Mouse (Mus musculus) kidney, embryonic 15.5 days (tissue): ENCODE results near the gene Mcu. TPM values are rescaled to one million over a fixed set of nuclear protein-coding genes. Genes with fewer than 3 reads are reported as not detected.

Experiments used
- ATAC-seq: fragments of 200-750 bp; cut with Nextera tagmentation; replicated peaks from 2 replicates; pipeline ENCODE4 v1.8.0; 2017; ENCODE audit warnings: moderate TSS enrichment; ENCODE audit not compliant: low FRiP score
- H3K27ac ChIP-seq: fragments of 300-500 bp; sonication (generic); 2 replicates; pipeline ENCODE4 v1.5.1; 2015; ENCODE audit warnings: mild to moderate bottlenecking, inconsistent platforms
- H3K27me3 ChIP-seq: fragments of 300-500 bp; sonication (generic); 2 replicates; pipeline ENCODE4 v1.6.1; 2015; ENCODE audit warnings: inconsistent platforms
- H3K36me3 ChIP-seq: fragments of 300-500 bp; sonication (generic); 2 replicates; pipeline ENCODE4 v1.6.1; 2015; ENCODE audit warnings: inconsistent platforms
- H3K4me1 ChIP-seq: fragments of 300-500 bp; sonication (generic); 2 replicates; pipeline ENCODE4 v1.6.1; 2015; ENCODE audit warnings: inconsistent platforms
- H3K4me2 ChIP-seq: fragments of 300-500 bp; sonication (generic); 2 replicates; pipeline ENCODE4 v1.6.1; 2015; ENCODE audit warnings: moderate library complexity, mild to moderate bottlenecking, inconsistent platforms
- H3K4me3 ChIP-seq: fragments of 300-500 bp; sonication (generic); replicated peaks from 2 replicates; pipeline ENCODE4 v1.5.1; 2015; ENCODE audit warnings: mild to moderate bottlenecking, inconsistent platforms
- H3K9ac ChIP-seq: fragments of 300-500 bp; sonication (generic); 2 replicates; pipeline ENCODE4 v1.6.1; 2015; ENCODE audit warnings: mild to moderate bottlenecking, inconsistent platforms
- H3K9me3 ChIP-seq: fragments of 300-500 bp; sonication (generic); replicated peaks from 2 replicates; pipeline ENCODE4 v1.6.1; 2016; ENCODE audit warnings: inconsistent platforms
- WGBS: fragments of 180-500 bp; shearing (Covaris S2); methylation state at CpG from one replicate; pipeline ENCODE4 v1.1.7; 2015; ENCODE audit warnings: mixed read lengths; 5-methylcytosine and 5-hydroxymethylcytosine counted together
- polyA plus RNA-seq: library from polyadenylated mRNA; unstranded; fragments of >200 nt; fragmentation: Nextera tagmentation; extraction: Ambion mirVana; gene quantifications from 2 replicates; pipeline ENCODE4 v1.2.1, GENCODE M21; 2015

The Mcu gene
- polyA plus RNA-seq, 1 experiment from 2014 or later = 34.8 TPM

DNA sequence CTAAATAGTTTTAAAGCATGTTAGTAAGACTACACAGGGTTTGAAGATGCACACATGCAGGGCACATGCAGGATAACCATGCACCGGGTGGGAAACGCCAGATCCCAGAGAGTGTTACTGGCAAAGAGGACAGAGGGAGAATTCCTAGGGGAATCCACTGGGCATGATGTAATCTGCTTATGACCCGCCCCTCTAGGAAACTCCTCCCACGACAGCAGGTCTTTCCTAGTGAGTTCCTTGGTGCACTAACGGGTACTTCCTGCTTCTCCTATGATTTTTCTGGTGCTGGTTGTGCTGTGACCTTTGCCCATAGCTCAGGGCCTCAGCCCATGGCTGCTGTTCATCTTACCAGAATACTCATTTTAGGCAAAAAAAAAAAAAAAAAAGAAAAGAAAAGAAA, 12.6 kb downstream of the Mcu start:
- H3K9me3 ChIP-seq = no peaks in the 10 kb centered on the region
- H3K9ac ChIP-seq = no peak overlapping the region
- H3K36me3 ChIP-seq = no peaks in the 10 kb centered on the region
- no peak overlapping the region for H3K4me3 ChIP-seq
- H3K4me2 ChIP-seq = no peak overlapping the region
- no peak overlapping the region for H3K27ac ChIP-seq
- ATAC-seq = no peak
- peaks cover 16% of the 10 kb centered on the region for H3K4me1 ChIP-seq
- WGBS = 63% methylated on average over 5 of the region's 5 CpGs
- no peaks in the 10 kb centered on the region for H3K27me3 ChIP-seq

GRCm38 (mm10) chr10:59602891-59603290, 13.6 kb downstream of the Mcu start:
- H3K27me3 ChIP-seq = no peaks in the 10 kb centered on the region
- no peaks in the 10 kb centered on the region for H3K9me3 ChIP-seq
- H3K4me2 ChIP-seq = no peak overlapping the region
- no peak for ATAC-seq
- H3K4me3 ChIP-seq = no peak overlapping the region
- H3K36me3 ChIP-seq = no peaks in the 10 kb centered on the region
- no peak overlapping the region for H3K27ac ChIP-seq
- no peak overlapping the region for H3K9ac ChIP-seq
- WGBS = 80% methylated on average over 14 of the region's 14 CpGs
- H3K4me1 ChIP-seq = peaks cover 16% of the 10 kb centered on the region

GRCm38 (mm10) chr10:59602043-59602442, 14.4 kb downstream of the Mcu start:
- peaks cover 20% of the 10 kb centered on the region for H3K4me1 ChIP-seq
- no peak overlapping the region for H3K27ac ChIP-seq
- 37% methylated on average over 8 of the region's 8 CpGs for WGBS
- H3K27me3 ChIP-seq = no peaks in the 10 kb centered on the region
- no peaks in the 10 kb centered on the region for H3K9me3 ChIP-seq
- no peak overlapping the region for H3K4me2 ChIP-seq
- no peak overlapping the region for H3K4me3 ChIP-seq
- ATAC-seq = no peak
- 0 out of 2 replicates have a peak, but pooled peaks cover 4% of the 10 kb centered on the region for H3K36me3 ChIP-seq
- H3K9ac ChIP-seq = no peak overlapping the region

GRCm38 (mm10) chr10:59600516-59600915, 16.0 kb downstream of the Mcu start:
- Histone ChIP-seq H3K9ac (no peak overlapping the region), H3K27me3 (no peaks in the 10 kb centered on the region), H3K4me1 (peaks cover 20% of the 10 kb centered on the region), H3K4me3 (no peak overlapping the region), H3K4me2 (no peak overlapping the region), H3K36me3 (0 out of 2 replicates have a peak, but pooled peaks cover 6% of the 10 kb centered on the region), H3K9me3 (no peaks in the 10 kb centered on the region), H3K27ac (no peak overlapping the region)
- no peak for ATAC-seq
- 79% methylated on average over 8 of the region's 8 CpGs for WGBS

- H3K4me1 ChIP-seq = peaks cover 9% of the 10 kb centered on the region; the same call in 1 of the 2 replicates
- no peak overlapping the region for H3K9ac ChIP-seq
- H3K27me3 ChIP-seq = no peaks in the 10 kb centered on the region
- no peak overlapping the region for H3K4me2 ChIP-seq
- 74% methylated on average over 13 of the region's 13 CpGs for WGBS
- no peak for ATAC-seq
- no peak overlapping the region for H3K27ac ChIP-seq
- no peak overlapping the region for H3K4me3 ChIP-seq
- H3K36me3 ChIP-seq = 0 out of 2 replicates have a peak, but pooled peaks cover 6% of the 10 kb centered on the region
- H3K9me3 ChIP-seq = no peaks in the 10 kb centered on the region
Observed at GRCm38 (mm10) chr10:59593826-59594570, 22.5 kb downstream of the Mcu start.

DNA sequence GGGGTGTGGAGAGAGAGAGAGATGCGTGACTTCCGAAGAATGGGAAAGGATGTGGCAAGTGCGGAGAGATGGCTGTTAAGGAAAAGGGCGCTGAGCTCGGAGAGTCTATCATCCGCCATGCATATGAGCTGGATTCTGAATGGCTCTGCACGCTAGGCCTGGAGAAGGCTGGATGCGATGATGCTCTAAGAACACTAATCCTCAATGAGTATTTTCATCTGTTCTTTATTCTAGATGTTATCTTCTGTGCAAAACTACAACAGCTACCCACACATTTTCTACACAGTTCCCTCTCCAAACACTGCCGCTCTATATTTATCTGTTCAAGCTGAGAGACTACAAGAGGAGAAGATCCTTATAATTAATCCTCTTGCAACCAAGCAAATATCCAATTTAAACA, 25.9 kb downstream of the Mcu start:
- no peaks in the 10 kb centered on the region for H3K36me3 ChIP-seq
- no peak for ATAC-seq
- 94% methylated on average over 9 of the region's 9 CpGs for WGBS

GRCm38 (mm10) chr10:59589856-59590255, 26.6 kb downstream of the Mcu start:
- WGBS = 90% methylated on average over 13 of the region's 13 CpGs
- Histone ChIP-seq H3K36me3 (no peaks in the 10 kb centered on the region), H3K27me3 (no peaks in the 10 kb centered on the region), H3K4me2 (no peak overlapping the region), H3K9ac (no peak overlapping the region), H3K4me1 (peaks cover 11% of the 10 kb centered on the region), H3K9me3 (no peaks in the 10 kb centered on the region), H3K27ac (no peak overlapping the region), H3K4me3 (no peak overlapping the region)
- ATAC-seq = no peak

More for the DNA sequence above, 25.9 kb downstream of the Mcu start:
- Histone ChIP-seq H3K4me3 (no peak overlapping the region), H3K27ac (no peak overlapping the region), H3K9me3 (no peaks in the 10 kb centered on the region), H3K4me2 (no peak overlapping the region), H3K27me3 (no peaks in the 10 kb centered on the region), H3K4me1 (peaks cover 11% of the 10 kb centered on the region), H3K9ac (no peak overlapping the region)

- no peaks in the 10 kb centered on the region for H3K27me3 ChIP-seq
- H3K27ac ChIP-seq = no peak overlapping the region
- H3K4me2 ChIP-seq = no peak overlapping the region
- no peaks in the 10 kb centered on the region for H3K36me3 ChIP-seq
- ATAC-seq = no peak
- no peaks in the 10 kb centered on the region for H3K9me3 ChIP-seq
- no peak overlapping the region for H3K4me3 ChIP-seq
- H3K9ac ChIP-seq = no peak overlapping the region
- 88% methylated on average over 7 of the region's 7 CpGs for WGBS
- peaks cover 11% of the 10 kb centered on the region for H3K4me1 ChIP-seq
Observed at GRCm38 (mm10) chr10:59589420-59589819, 27.1 kb downstream of the Mcu start.

DNA sequence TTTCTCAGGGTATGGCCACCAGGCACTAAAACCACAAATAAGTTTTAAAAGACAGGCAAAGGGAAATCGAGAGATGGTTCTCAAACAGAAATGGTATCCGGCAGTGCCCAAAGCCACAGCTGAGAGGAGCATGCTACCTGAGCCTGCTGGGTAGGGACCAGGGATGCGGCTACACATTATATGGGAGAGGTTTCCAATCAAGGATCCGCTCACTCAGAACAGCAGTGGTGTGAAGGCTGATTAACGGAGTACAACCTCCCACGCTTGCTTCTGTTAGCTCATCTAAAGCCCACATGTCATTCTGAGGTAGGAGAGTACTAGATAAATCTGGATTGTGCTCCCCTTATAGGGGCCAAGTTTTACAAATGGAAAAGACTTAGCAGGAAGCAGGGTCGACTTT, 28.4 kb downstream of the Mcu start:
- ATAC-seq = 0 out of 2 replicates have a peak, but pooled peaks have one; percentile 64
- H3K27me3 ChIP-seq = no peaks in the 10 kb centered on the region
- peaks cover 6% of the 10 kb centered on the region for H3K4me1 ChIP-seq
- H3K4me2 ChIP-seq = no peak overlapping the region
- H3K36me3 ChIP-seq = peaks cover 4% of the 10 kb centered on the region
- 51% methylated on average over 7 of the region's 7 CpGs for WGBS
- H3K27ac ChIP-seq = no peak overlapping the region
- no peak overlapping the region for H3K4me3 ChIP-seq
- no peaks in the 10 kb centered on the region for H3K9me3 ChIP-seq
- H3K9ac ChIP-seq = no peak overlapping the region

- no peak overlapping the region for H3K4me2 ChIP-seq
- peaks cover 6% of the 10 kb centered on the region for H3K4me1 ChIP-seq
- 87% methylated on average over 15 of the region's 15 CpGs for WGBS
- no peak overlapping the region for H3K27ac ChIP-seq
- no peaks in the 10 kb centered on the region for H3K9me3 ChIP-seq
- no peak for ATAC-seq
- no peak overlapping the region for H3K4me3 ChIP-seq
- H3K9ac ChIP-seq = no peak overlapping the region
- peaks cover 6% of the 10 kb centered on the region for H3K36me3 ChIP-seq
- H3K27me3 ChIP-seq = no peaks in the 10 kb centered on the region
Observed at GRCm38 (mm10) chr10:59586821-59587220, 29.7 kb downstream of the Mcu start.

DNA sequence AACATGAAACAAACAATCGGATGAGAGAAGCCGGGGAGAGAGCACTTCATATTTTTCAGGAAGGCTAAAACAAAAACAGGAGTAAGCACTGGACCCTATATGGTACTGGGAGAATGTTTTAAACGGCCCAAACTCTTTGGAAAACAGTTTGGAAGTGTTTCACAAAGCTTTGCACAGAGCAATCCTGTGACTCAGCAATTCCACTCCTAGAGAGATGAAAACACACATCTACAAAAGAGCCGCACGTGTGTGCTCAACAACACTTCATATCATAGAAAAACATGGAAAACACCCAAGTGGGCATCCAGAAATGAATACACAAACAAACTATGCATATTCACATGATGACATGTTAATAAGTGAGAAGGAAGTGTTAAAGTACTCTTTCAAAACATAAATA, 30.9 kb downstream of the Mcu start:
- Histone ChIP-seq H3K4me3 (no peak overlapping the region), H3K27me3 (no peaks in the 10 kb centered on the region), H3K4me2 (no peak overlapping the region), H3K9me3 (no peaks in the 10 kb centered on the region), H3K4me1 (peaks cover 6% of the 10 kb centered on the region), H3K36me3 (peaks cover 6% of the 10 kb centered on the region), H3K9ac (no peak overlapping the region), H3K27ac (no peak overlapping the region)
- 90% methylated on average over 5 of the region's 5 CpGs for WGBS
- ATAC-seq = no peak

GRCm38 (mm10) chr10:59581826-59582543, 34.5 kb downstream of the Mcu start:
- 91% methylated on average over 1 of the region's 1 CpGs for WGBS
- no peak for ATAC-seq
- no peak overlapping the region for H3K4me3 ChIP-seq

More at GRCm38 (mm10) chr10:59581826-59582543, 34.5 kb downstream of the Mcu start:
- H3K9ac ChIP-seq = no peak overlapping the region
- peaks cover 6% of the 10 kb centered on the region for H3K36me3 ChIP-seq
- H3K4me1 ChIP-seq = peaks cover 19% of the 10 kb centered on the region
- no peak overlapping the region for H3K27ac ChIP-seq
- no peaks in the 10 kb centered on the region for H3K9me3 ChIP-seq
- no peak overlapping the region for H3K4me2 ChIP-seq
- H3K27me3 ChIP-seq = no peaks in the 10 kb centered on the region
